Mouse (Mus musculus): ENCODE results near the gene Cryl1. TPM values are rescaled to one million over a fixed set of nuclear protein-coding genes. Genes with fewer than 3 reads are reported as not detected.

Gene Cryl1
- polyA plus RNA-seq, 2 experiments: 40.0 to 51.3 TPM

- Histone ChIP-seq H3K36me3 (ENCODE audit: control insufficient read depth, insufficient read depth, low read length) (no peaks in the 10 kb centered on the region), H3K4me2 (replicated peaks; ENCODE audit: low read depth, low read length, severe bottlenecking) (no peak overlapping the region), H3K9me3 (ENCODE audit: control insufficient read depth, low read length) (no peaks in the 10 kb centered on the region), H3K9ac (ENCODE audit: low read depth, low read length, severe bottlenecking) (no peak overlapping the region), H3K27ac (replicated peaks; ENCODE audit: low read depth, low read length) (no peak overlapping the region), H3K4me3 (replicated peaks; ENCODE audit: low read length) (no peak overlapping the region), H3K4me1 (ENCODE audit: control insufficient read depth, insufficient read depth, low read length) (no peaks in the 10 kb centered on the region), H3K27me3 (ENCODE audit: control insufficient read depth, insufficient read depth, low read length) (no peaks in the 10 kb centered on the region)
- ATAC-seq (ENCODE audit: low FRiP score, low read depth) (no peak), DNase-seq (ENCODE audit: low spot score) (no peak)
- WGBS: 63% methylated on average over 2 of the region's 2 CpGs
- no peak for TF ChIP-seq POLR2A (IDR thresholded peaks at IDR 0.05; ENCODE audit: borderline replicate concordance, extremely low read depth, insufficient read depth, insufficient read length)
Measured at GRCm38 (mm10) chr14:57300530-57300929, 97.8 kb downstream of the Cryl1 start.

GRCm38 (mm10) chr14:57297672-57298071, 100.7 kb downstream of the Cryl1 start:
- no peak overlapping the region for H3K9ac ChIP-seq (ENCODE audit: low read depth, low read length, severe bottlenecking)
- no peak for TF ChIP-seq POLR2A (IDR thresholded peaks at IDR 0.05; ENCODE audit: borderline replicate concordance, extremely low read depth, insufficient read depth, insufficient read length)
- no peaks in the 10 kb centered on the region for H3K27me3 ChIP-seq (ENCODE audit: control insufficient read depth, insufficient read depth, low read length)
- no peak overlapping the region for H3K4me2 ChIP-seq (replicated peaks; ENCODE audit: low read depth, low read length, severe bottlenecking)
- ATAC-seq (ENCODE audit: low FRiP score, low read depth) (no peak), DNase-seq (ENCODE audit: low spot score) (no peak)
- no peak overlapping the region for H3K4me3 ChIP-seq (replicated peaks; ENCODE audit: low read length)
- H3K9me3 ChIP-seq (ENCODE audit: control insufficient read depth, low read length): no peaks in the 10 kb centered on the region
- H3K27ac ChIP-seq (replicated peaks; ENCODE audit: low read depth, low read length): no peak overlapping the region
- no peaks in the 10 kb centered on the region for H3K4me1 ChIP-seq (ENCODE audit: control insufficient read depth, insufficient read depth, low read length)
- H3K36me3 ChIP-seq (ENCODE audit: control insufficient read depth, insufficient read depth, low read length): no peaks in the 10 kb centered on the region
- WGBS: 58% methylated on average over 5 of the region's 5 CpGs

- H3K9me3 ChIP-seq (ENCODE audit: control insufficient read depth, low read length): no peaks in the 10 kb centered on the region
- WGBS: 75% methylated on average over 7 of the region's 7 CpGs
- H3K9ac ChIP-seq (ENCODE audit: low read depth, low read length, severe bottlenecking): no peak overlapping the region
- no peaks in the 10 kb centered on the region for H3K4me1 ChIP-seq (ENCODE audit: control insufficient read depth, insufficient read depth, low read length)
- H3K27ac ChIP-seq (replicated peaks; ENCODE audit: low read depth, low read length): no peak overlapping the region
- ATAC-seq (ENCODE audit: low FRiP score, low read depth) (no peak), DNase-seq (ENCODE audit: low spot score) (no peak)
- H3K27me3 ChIP-seq (ENCODE audit: control insufficient read depth, insufficient read depth, low read length): no peaks in the 10 kb centered on the region
- no peak for TF ChIP-seq POLR2A (IDR thresholded peaks at IDR 0.05; ENCODE audit: borderline replicate concordance, extremely low read depth, insufficient read depth, insufficient read length)
- H3K4me2 ChIP-seq (replicated peaks; ENCODE audit: low read depth, low read length, severe bottlenecking): no peak overlapping the region
- H3K4me3 ChIP-seq (replicated peaks; ENCODE audit: low read length): no peak overlapping the region
- no peaks in the 10 kb centered on the region for H3K36me3 ChIP-seq (ENCODE audit: control insufficient read depth, insufficient read depth, low read length)
Measured at GRCm38 (mm10) chr14:57291399-57291942, 106.9 kb downstream of the Cryl1 start.

- no peak for DNase-seq (ENCODE audit: low spot score)
- Histone ChIP-seq H3K36me3 (ENCODE audit: control insufficient read depth, insufficient read depth, low read length) (no peaks in the 10 kb centered on the region), H3K4me3 (replicated peaks; ENCODE audit: low read length) (no peak overlapping the region), H3K27ac (replicated peaks; ENCODE audit: low read depth, low read length) (no peak overlapping the region), H3K4me1 (ENCODE audit: control insufficient read depth, insufficient read depth, low read length) (no peaks in the 10 kb centered on the region), H3K9me3 (ENCODE audit: control insufficient read depth, low read length) (no peaks in the 10 kb centered on the region), H3K27me3 (ENCODE audit: control insufficient read depth, insufficient read depth, low read length) (no peaks in the 10 kb centered on the region), H3K4me2 (replicated peaks; ENCODE audit: low read depth, low read length, severe bottlenecking) (no peak overlapping the region), H3K9ac (ENCODE audit: low read depth, low read length, severe bottlenecking) (no peak overlapping the region)
- WGBS: 83% methylated on average over 9 of the region's 9 CpGs
- no peak for TF ChIP-seq POLR2A (IDR thresholded peaks at IDR 0.05; ENCODE audit: borderline replicate concordance, extremely low read depth, insufficient read depth, insufficient read length)
- no peak for ATAC-seq (ENCODE audit: low FRiP score, low read depth)
Measured at GRCm38 (mm10) chr14:57289105-57289504, 109.2 kb downstream of the Cryl1 start.

GRCm38 (mm10) chr14:57283816-57284215, 114.5 kb downstream of the Cryl1 start:
- 50% methylated on average over 5 of the region's 5 CpGs for WGBS
- no peak for TF ChIP-seq POLR2A (IDR thresholded peaks at IDR 0.05; ENCODE audit: borderline replicate concordance, extremely low read depth, insufficient read depth, insufficient read length)

GRCm38 (mm10) chr14:57282591-57282990, 115.7 kb downstream of the Cryl1 start:
- no peaks in the 10 kb centered on the region for H3K4me1 ChIP-seq (ENCODE audit: control insufficient read depth, insufficient read depth, low read length)
- H3K4me3 ChIP-seq (replicated peaks; ENCODE audit: low read length): no peak overlapping the region
- no peak for ATAC-seq (ENCODE audit: low FRiP score, low read depth)
- no peak overlapping the region for H3K27ac ChIP-seq (replicated peaks; ENCODE audit: low read depth, low read length)
- no peak overlapping the region for H3K9ac ChIP-seq (ENCODE audit: low read depth, low read length, severe bottlenecking)
- WGBS: 38% methylated on average over 2 of the region's 2 CpGs
- H3K4me2 ChIP-seq (replicated peaks; ENCODE audit: low read depth, low read length, severe bottlenecking): no peak overlapping the region
- no peaks in the 10 kb centered on the region for H3K27me3 ChIP-seq (ENCODE audit: control insufficient read depth, insufficient read depth, low read length)
- no peak for DNase-seq (ENCODE audit: low spot score)
- H3K9me3 ChIP-seq (ENCODE audit: control insufficient read depth, low read length): no peaks in the 10 kb centered on the region
- H3K36me3 ChIP-seq (ENCODE audit: control insufficient read depth, insufficient read depth, low read length): no peaks in the 10 kb centered on the region
- no peak for TF ChIP-seq POLR2A (IDR thresholded peaks at IDR 0.05; ENCODE audit: borderline replicate concordance, extremely low read depth, insufficient read depth, insufficient read length)

More at GRCm38 (mm10) chr14:57283816-57284215, 114.5 kb downstream of the Cryl1 start:
- Histone ChIP-seq H3K9me3 (ENCODE audit: control insufficient read depth, low read length) (no peaks in the 10 kb centered on the region), H3K4me2 (replicated peaks; ENCODE audit: low read depth, low read length, severe bottlenecking) (no peak overlapping the region), H3K4me3 (replicated peaks; ENCODE audit: low read length) (no peak overlapping the region), H3K9ac (ENCODE audit: low read depth, low read length, severe bottlenecking) (no peak overlapping the region), H3K36me3 (ENCODE audit: control insufficient read depth, insufficient read depth, low read length) (no peaks in the 10 kb centered on the region), H3K27me3 (ENCODE audit: control insufficient read depth, insufficient read depth, low read length) (no peaks in the 10 kb centered on the region), H3K27ac (replicated peaks; ENCODE audit: low read depth, low read length) (no peak overlapping the region), H3K4me1 (ENCODE audit: control insufficient read depth, insufficient read depth, low read length) (no peaks in the 10 kb centered on the region)
- ATAC-seq (ENCODE audit: low FRiP score, low read depth) (no peak), DNase-seq (ENCODE audit: low spot score) (no peak)
